Mouse (Mus musculus): ENCODE data around the gene Ppp3ca. TPM values are rescaled to one million over a fixed set of nuclear protein-coding genes. Genes with fewer than 3 reads are reported as not detected.

The Ppp3ca gene
- polyA plus RNA-seq, 1 experiment from 2014 or later, result 10.2 TPM

DNA sequence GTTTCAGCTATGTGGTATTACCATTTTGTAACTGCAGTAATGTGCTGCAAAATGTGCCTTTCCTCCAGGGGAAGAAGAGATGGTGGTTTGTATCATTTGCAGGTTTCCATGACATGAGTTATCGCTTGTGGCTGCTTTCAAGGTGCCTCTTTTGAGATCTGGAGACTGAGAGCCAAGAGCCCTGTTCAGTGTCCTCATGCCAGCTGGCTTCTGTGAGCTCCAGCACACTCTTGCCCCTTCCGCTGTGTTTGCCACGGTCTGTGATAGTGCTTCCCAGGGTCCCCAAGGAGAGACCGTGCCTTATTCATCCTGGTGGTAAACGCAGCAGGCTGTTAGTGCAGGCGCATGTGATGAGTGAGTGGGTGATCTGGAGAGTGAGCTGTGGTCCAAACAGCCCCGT lies 247.2 kb downstream of the Ppp3ca start:
- WGBS (ENCODE audit: insufficient replicate concordance), result 72% methylated on average over 7 of the region's 7 CpGs
- H3K27ac ChIP-seq (ENCODE audit: low read length), result no peak overlapping the region

DNA sequence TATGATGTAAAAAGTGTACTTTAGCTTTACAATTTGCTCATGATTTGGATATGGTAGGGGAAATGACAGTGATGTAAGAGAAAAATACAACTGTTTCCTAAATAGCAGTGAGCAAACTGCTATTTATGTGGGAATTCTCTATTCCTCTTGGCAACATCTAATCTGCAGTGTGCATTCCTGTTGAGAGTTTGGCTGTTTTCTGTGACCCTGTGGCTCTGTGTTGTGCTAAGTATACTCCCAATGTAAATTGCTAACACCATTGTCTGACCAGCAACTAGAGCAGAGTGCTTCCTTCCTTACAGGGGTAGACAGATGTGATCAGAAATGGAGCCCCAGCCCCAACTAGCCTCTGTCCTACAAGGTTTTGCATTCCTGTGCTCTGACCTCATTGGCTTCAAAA lies 263.1 kb downstream of the Ppp3ca start:
- no peaks in the 10 kb centered on the region for H3K4me1 ChIP-seq (ENCODE audit: control insufficient read depth, low read depth, low read length)
- no peaks in the 10 kb centered on the region for H3K9me3 ChIP-seq (replicated peaks; ENCODE audit: control insufficient read depth, low read length)
- H3K27ac ChIP-seq (ENCODE audit: low read length), result no peak overlapping the region
- H3K27me3 ChIP-seq (ENCODE audit: control insufficient read depth, insufficient read depth, low read depth, low read length), result no peaks in the 10 kb centered on the region
- no peak overlapping the region for H3K4me2 ChIP-seq (ENCODE audit: low read depth, low read length)
- ATAC-seq (ENCODE audit: low read depth), result no peak
- no peak overlapping the region for H3K4me3 ChIP-seq (ENCODE audit: low read depth, low read length)
- H3K9ac ChIP-seq (ENCODE audit: low read depth, low read length), result no peak overlapping the region
- no peaks in the 10 kb centered on the region for H3K36me3 ChIP-seq (ENCODE audit: control insufficient read depth, insufficient read depth)

More for the DNA sequence above, 247.2 kb downstream of the Ppp3ca start:
- Histone ChIP-seq H3K4me3 (ENCODE audit: low read depth, low read length) (no peak overlapping the region), H3K27me3 (ENCODE audit: control insufficient read depth, insufficient read depth, low read depth, low read length) (no peaks in the 10 kb centered on the region), H3K4me1 (ENCODE audit: control insufficient read depth, low read depth, low read length) (no peaks in the 10 kb centered on the region), H3K4me2 (ENCODE audit: low read depth, low read length) (no peak overlapping the region), H3K9me3 (replicated peaks; ENCODE audit: control insufficient read depth, low read length) (no peaks in the 10 kb centered on the region), H3K9ac (ENCODE audit: low read depth, low read length) (no peak overlapping the region), H3K36me3 (ENCODE audit: control insufficient read depth, insufficient read depth) (no peaks in the 10 kb centered on the region; the same call in 1 of the 2 replicates)
- ATAC-seq (ENCODE audit: low read depth), result no peak; the same call in 1 of the 2 replicates

DNA sequence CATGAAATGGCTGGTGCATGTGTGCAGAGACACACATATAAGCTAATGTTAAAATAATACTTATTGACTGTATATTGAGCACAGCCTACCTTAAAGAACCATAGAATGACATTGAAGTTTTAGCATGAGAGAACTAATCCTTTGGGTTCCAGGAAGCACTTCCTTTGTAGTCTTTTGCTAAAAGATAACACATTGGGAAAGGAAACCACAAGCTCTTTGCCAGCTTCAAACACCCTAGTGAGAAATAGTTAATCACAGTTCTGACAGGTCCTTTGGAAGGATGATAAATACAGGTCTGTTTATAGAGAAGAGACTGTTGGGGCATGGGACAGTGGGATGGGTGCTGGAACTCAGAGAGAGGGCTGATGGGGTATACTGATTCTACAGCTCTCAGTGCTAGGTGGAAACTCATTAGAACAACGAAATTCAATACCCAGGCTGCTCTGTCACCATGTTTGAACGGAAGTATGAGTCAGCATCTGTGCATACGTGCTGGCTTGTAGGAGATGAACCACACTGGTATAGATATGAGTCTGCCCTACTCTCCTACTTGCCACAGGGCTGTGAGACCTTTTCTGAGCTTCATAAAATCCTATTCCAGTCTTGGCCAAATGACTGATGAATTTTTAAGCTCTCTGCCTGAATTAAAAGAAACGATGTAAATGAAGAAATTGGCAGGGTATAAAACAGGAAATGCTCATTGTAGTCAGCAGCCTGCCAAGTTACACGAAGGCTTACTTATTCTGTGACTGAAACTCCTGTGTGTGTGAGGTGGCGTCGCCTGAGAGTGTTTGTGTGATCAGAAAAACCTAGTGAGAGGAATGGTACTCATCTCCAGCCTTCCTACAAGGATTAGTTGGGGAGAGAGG lies 271.0 kb downstream of the Ppp3ca start:
- H3K27ac ChIP-seq (ENCODE audit: low read length), result no peak overlapping the region
- H3K4me3 ChIP-seq (ENCODE audit: low read depth, low read length), result no peak overlapping the region
- H3K9me3 ChIP-seq (replicated peaks; ENCODE audit: control insufficient read depth, low read length), result no peaks in the 10 kb centered on the region
- no peaks in the 10 kb centered on the region for H3K27me3 ChIP-seq (ENCODE audit: control insufficient read depth, insufficient read depth, low read depth, low read length)
- H3K9ac ChIP-seq (ENCODE audit: low read depth, low read length), result no peak overlapping the region
- H3K4me2 ChIP-seq (ENCODE audit: low read depth, low read length), result no peak overlapping the region
- peak; percentile 37; the same call in 1 of the 2 replicates for ATAC-seq (ENCODE audit: low read depth)
- no peaks in the 10 kb centered on the region for H3K36me3 ChIP-seq (ENCODE audit: control insufficient read depth, insufficient read depth)
- no peaks in the 10 kb centered on the region for H3K4me1 ChIP-seq (ENCODE audit: control insufficient read depth, low read depth, low read length)
- WGBS (ENCODE audit: insufficient replicate concordance), result 32% methylated on average over 7 of the region's 7 CpGs

DNA sequence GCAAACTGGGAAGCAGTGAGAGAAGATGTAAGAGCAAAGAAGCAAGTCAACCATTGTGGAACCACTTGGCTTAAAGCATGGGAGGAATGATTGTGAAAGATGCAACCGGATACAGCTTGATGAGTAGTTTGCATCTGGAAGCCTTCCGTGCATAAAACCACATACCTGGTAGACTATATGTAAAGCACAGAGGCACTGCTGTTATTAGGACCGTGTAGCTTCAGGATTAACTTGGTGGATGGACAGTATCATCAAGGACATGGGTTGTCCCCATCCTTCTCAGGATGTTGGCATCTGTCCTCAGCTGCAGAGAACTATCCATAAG lies 271.6 kb downstream of the Ppp3ca start:
- Histone ChIP-seq H3K9ac (ENCODE audit: low read depth, low read length) (no peak overlapping the region), H3K27me3 (ENCODE audit: control insufficient read depth, insufficient read depth, low read depth, low read length) (no peaks in the 10 kb centered on the region), H3K9me3 (replicated peaks; ENCODE audit: control insufficient read depth, low read length) (no peaks in the 10 kb centered on the region), H3K36me3 (ENCODE audit: control insufficient read depth, insufficient read depth) (no peaks in the 10 kb centered on the region), H3K4me1 (ENCODE audit: control insufficient read depth, low read depth, low read length) (no peaks in the 10 kb centered on the region), H3K4me3 (ENCODE audit: low read depth, low read length) (no peak overlapping the region), H3K27ac (ENCODE audit: low read length) (no peak overlapping the region), H3K4me2 (ENCODE audit: low read depth, low read length) (no peak overlapping the region)
- WGBS (ENCODE audit: insufficient replicate concordance), result 63% methylated on average over 3 of the region's 3 CpGs
- no peak for ATAC-seq (ENCODE audit: low read depth)

DNA sequence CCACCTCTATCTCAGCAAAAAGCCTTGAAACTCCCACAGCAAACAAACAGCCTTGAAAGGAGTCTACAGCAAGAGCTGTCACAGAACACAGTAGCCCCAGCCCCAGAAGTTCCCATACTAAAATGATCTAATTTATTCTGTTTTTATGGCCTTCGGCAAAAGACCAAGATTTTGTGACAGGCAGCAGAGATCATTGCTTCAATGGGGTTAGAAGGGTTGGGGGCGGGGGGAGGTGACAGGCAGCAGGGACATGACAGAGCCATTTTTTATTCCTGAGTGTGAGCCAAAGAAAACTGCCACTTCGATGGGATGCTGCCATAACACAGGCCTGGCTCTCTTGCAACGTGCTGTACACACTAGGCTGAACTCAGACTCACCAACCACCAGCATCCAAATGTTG lies 275.6 kb downstream of the Ppp3ca start:
- no peak for ATAC-seq (ENCODE audit: low read depth)
- Histone ChIP-seq H3K4me2 (ENCODE audit: low read depth, low read length) (no peak overlapping the region), H3K9ac (ENCODE audit: low read depth, low read length) (no peak overlapping the region), H3K9me3 (replicated peaks; ENCODE audit: control insufficient read depth, low read length) (no peaks in the 10 kb centered on the region), H3K4me3 (ENCODE audit: low read depth, low read length) (no peak overlapping the region), H3K4me1 (ENCODE audit: control insufficient read depth, low read depth, low read length) (no peaks in the 10 kb centered on the region), H3K27ac (ENCODE audit: low read length) (no peak overlapping the region), H3K36me3 (ENCODE audit: control insufficient read depth, insufficient read depth) (no peaks in the 10 kb centered on the region), H3K27me3 (ENCODE audit: control insufficient read depth, insufficient read depth, low read depth, low read length) (no peaks in the 10 kb centered on the region)
- 60% methylated on average over 4 of the region's 4 CpGs for WGBS (ENCODE audit: insufficient replicate concordance)

DNA sequence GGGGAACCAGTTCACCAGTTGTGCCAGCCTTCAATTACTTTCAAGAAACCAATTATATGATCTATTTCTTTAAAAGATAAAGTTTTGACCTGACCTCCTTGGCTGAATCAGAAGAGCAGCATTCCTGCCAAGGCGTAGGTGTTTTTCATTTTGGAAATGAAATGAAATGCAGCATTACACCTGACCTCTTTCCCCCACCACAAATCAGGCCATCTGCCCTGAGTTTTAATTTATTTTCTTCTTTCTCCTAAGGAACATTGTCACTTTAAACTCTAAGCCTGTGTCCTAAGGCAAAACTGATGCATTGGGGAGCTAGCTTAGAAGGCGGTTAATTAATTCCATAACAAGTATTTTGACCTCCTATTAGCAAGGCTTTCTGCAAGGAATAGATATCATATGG lies 276.7 kb downstream of the Ppp3ca start:
- 82% methylated on average over 2 of the region's 2 CpGs for WGBS (ENCODE audit: insufficient replicate concordance)
- H3K9ac ChIP-seq (ENCODE audit: low read depth, low read length), result no peak overlapping the region
- H3K4me3 ChIP-seq (ENCODE audit: low read depth, low read length), result no peak overlapping the region
- ATAC-seq (ENCODE audit: low read depth), result no peak
- H3K4me1 ChIP-seq (ENCODE audit: control insufficient read depth, low read depth, low read length), result no peaks in the 10 kb centered on the region
- H3K4me2 ChIP-seq (ENCODE audit: low read depth, low read length), result no peak overlapping the region
- no peaks in the 10 kb centered on the region for H3K9me3 ChIP-seq (replicated peaks; ENCODE audit: control insufficient read depth, low read length)
- H3K36me3 ChIP-seq (ENCODE audit: control insufficient read depth, insufficient read depth), result no peaks in the 10 kb centered on the region
- H3K27ac ChIP-seq (ENCODE audit: low read length), result no peak overlapping the region
- H3K27me3 ChIP-seq (ENCODE audit: control insufficient read depth, insufficient read depth, low read depth, low read length), result no peaks in the 10 kb centered on the region

DNA sequence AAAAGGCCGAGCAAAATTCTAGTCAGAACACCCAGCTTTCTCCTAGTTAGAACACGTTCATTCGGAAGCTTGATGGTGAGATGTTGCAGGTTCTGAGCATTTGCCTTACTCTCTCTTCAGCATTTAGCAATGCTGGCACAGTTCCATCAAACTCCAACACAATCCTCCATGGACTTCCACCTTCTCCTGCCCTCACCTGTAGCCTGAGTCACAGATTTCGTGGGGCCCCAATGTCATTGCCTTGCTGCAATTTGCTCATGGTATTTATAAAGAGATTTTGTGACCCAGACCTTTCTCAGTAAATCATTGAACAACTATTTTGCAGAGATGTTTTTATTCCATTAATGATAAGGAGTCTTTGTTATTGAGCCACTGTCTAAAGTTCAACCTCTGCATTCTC lies 278.2 kb downstream of the Ppp3ca start:
- no peak overlapping the region for H3K9ac ChIP-seq (ENCODE audit: low read depth, low read length)
- ATAC-seq (ENCODE audit: low read depth), result no peak
- H3K9me3 ChIP-seq (replicated peaks; ENCODE audit: control insufficient read depth, low read length), result no peaks in the 10 kb centered on the region
- H3K4me2 ChIP-seq (ENCODE audit: low read depth, low read length), result no peak overlapping the region
- no peaks in the 10 kb centered on the region for H3K4me1 ChIP-seq (ENCODE audit: control insufficient read depth, low read depth, low read length)
- no peak overlapping the region for H3K27ac ChIP-seq (ENCODE audit: low read length)
- no peaks in the 10 kb centered on the region for H3K36me3 ChIP-seq (ENCODE audit: control insufficient read depth, insufficient read depth)
- no peak overlapping the region for H3K4me3 ChIP-seq (ENCODE audit: low read depth, low read length)
- WGBS (ENCODE audit: insufficient replicate concordance), result 73% methylated on average over 4 of the region's 4 CpGs
- no peaks in the 10 kb centered on the region for H3K27me3 ChIP-seq (ENCODE audit: control insufficient read depth, insufficient read depth, low read depth, low read length)

DNA sequence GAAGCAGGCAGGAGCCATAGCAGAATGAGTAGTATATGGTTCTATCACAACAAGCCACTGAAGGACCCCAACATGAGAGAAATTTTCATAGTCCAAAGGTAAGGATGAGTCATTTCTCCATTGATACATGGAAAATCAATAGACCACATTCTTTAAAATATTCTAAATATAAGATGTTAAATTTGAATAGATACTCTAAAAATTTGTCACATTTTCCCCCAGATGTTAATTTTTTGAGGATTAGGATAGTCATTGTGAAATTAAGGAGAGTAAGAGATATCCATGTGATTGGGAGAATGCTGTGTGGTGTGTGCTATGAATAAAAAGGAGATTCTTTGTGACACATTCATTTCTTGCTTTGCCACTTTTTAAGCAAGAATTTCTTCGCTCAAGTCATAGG lies 281.9 kb downstream of the Ppp3ca start:
- WGBS (ENCODE audit: insufficient replicate concordance), result 63% methylated on average over 1 of the region's 1 CpGs
- ATAC-seq (ENCODE audit: low read depth), result no peak

DNA sequence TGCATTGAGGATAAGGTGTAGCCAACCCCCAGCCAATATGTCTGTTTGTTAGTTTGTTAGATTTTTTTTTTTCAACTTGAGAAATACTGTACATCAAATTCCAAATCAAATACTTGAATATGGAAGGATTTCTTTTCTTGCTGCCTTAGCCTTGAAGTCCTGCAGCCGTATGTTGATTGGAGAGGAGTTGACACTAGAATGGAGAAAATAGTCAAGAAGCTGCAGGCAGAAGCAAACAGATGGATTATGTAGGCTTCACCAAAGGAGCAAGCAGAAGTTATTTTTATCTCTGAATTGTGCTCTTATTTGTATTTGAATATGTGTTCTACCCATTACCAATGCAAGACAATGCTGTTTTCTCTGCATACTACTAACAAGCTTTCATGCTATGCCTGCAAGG lies 282.9 kb downstream of the Ppp3ca start:
- 56% methylated on average over 1 of the region's 1 CpGs for WGBS (ENCODE audit: insufficient replicate concordance)

More for the DNA sequence above, 281.9 kb downstream of the Ppp3ca start:
- H3K4me1 ChIP-seq (ENCODE audit: control insufficient read depth, low read depth, low read length), result no peaks in the 10 kb centered on the region
- H3K36me3 ChIP-seq (ENCODE audit: control insufficient read depth, insufficient read depth), result no peaks in the 10 kb centered on the region
- no peak overlapping the region for H3K4me2 ChIP-seq (ENCODE audit: low read depth, low read length)
- no peak overlapping the region for H3K9ac ChIP-seq (ENCODE audit: low read depth, low read length)
- H3K27me3 ChIP-seq (ENCODE audit: control insufficient read depth, insufficient read depth, low read depth, low read length), result no peaks in the 10 kb centered on the region
- H3K27ac ChIP-seq (ENCODE audit: low read length), result no peak overlapping the region
- no peaks in the 10 kb centered on the region for H3K9me3 ChIP-seq (replicated peaks; ENCODE audit: control insufficient read depth, low read length)
- H3K4me3 ChIP-seq (ENCODE audit: low read depth, low read length), result no peak overlapping the region

More for the DNA sequence above, 282.9 kb downstream of the Ppp3ca start:
- Histone ChIP-seq H3K27ac (ENCODE audit: low read length) (no peak overlapping the region), H3K9me3 (replicated peaks; ENCODE audit: control insufficient read depth, low read length) (no peaks in the 10 kb centered on the region), H3K36me3 (ENCODE audit: control insufficient read depth, insufficient read depth) (no peaks in the 10 kb centered on the region), H3K4me2 (ENCODE audit: low read depth, low read length) (no peak overlapping the region), H3K4me1 (ENCODE audit: control insufficient read depth, low read depth, low read length) (no peaks in the 10 kb centered on the region), H3K9ac (ENCODE audit: low read depth, low read length) (no peak overlapping the region), H3K4me3 (ENCODE audit: low read depth, low read length) (no peak overlapping the region), H3K27me3 (ENCODE audit: control insufficient read depth, insufficient read depth, low read depth, low read length) (no peaks in the 10 kb centered on the region)
- ATAC-seq (ENCODE audit: low read depth), result no peak

Data from liver, embryonic 16.5 days (tissue).